In the genomic region with DNA sequence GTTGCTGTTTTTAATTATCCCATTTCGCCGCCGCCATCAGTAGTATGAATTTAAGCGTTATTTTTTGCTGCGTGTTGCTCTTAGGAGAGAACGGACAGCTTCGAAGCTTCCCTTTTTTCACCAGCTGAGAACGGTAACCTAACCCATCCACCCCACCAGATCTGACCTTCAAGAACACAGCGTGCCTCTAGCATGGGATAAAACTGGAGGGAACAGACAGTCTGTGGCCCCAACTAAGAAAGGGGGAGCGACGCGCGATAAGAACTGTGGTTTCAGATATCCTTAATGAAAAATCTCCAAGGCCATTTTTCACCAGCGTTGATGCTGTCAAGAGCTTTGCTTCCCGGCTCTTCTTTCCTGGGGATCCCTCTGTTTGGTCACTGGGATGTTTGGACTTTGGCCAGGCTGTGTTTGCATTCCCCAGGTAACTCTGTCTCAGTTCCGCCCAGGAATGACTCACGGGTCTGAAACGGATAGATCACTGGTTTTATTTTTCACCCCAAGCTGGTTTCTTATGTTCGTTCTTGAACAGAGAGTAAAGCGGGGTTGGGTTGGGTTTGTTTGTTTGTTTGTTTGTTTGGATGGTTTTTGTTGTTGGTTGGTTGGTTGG, we compare ENCODE assay signal across 10 mouse cellular contexts.
DNase-seq lines count a peak whose midpoint lies in the region; ATAC-seq lines count a peak whose summit lies in the region.
"Had no signal": no experiment of that assay in that cellular context is flagged by ENCODE, and none has a peak within 500 bp of the region (broad histone marks: within the 10 kb centered on the region; RNA-seq: fewer than 3 reads in every experiment).

No protein-coding gene starts in this region.

- H3K9ac ChIP-seq in liver, embryonic 11.5 days (ENCODE audit: low read depth, low read length), result no peak overlapping the region
- no peak overlapping the region for H3K9ac ChIP-seq in forebrain, embryonic 12.5 days
- H3K9ac ChIP-seq: heart, embryonic 15.5 days had no signal

- DNase-seq in urinary bladder, adult 18-20 months (ENCODE audit: low spot score in 2 of 2), result peak; percentile 15 to 23
- DNase-seq in urinary bladder, adult 2 months (ENCODE audit: low spot score), result no peak
- peak; percentile 5 to 11 for DNase-seq in kidney, adult 8-10 months
- DNase-seq in liver, embryonic 11.5 days (ENCODE audit: low spot score), result no peak
- peak; percentile 12 for DNase-seq in testis, postnatal 14 days (ENCODE audit: low spot score)
- DNase-seq in thymus, postnatal 10 days (ENCODE audit: low spot score in 2 of 2), result no peak
- no peak for DNase-seq in right cerebral cortex, adult 2 months (ENCODE audit: low spot score in 2 of 2)
- DNase-seq: thymus, adult 18-20 months had no signal

- H3K4me3 ChIP-seq in liver, embryonic 11.5 days (ENCODE audit: low read depth, low read length), result no peak overlapping the region
- no peak overlapping the region for H3K4me3 ChIP-seq in forebrain, embryonic 12.5 days (replicated peaks)
- H3K4me3 ChIP-seq: heart, embryonic 15.5 days had no signal

- no peaks in the 10 kb centered on the region for H3K4me1 ChIP-seq in liver, embryonic 11.5 days (replicated peaks; ENCODE audit: control insufficient read depth, insufficient read depth, low read length)
- H3K4me1 ChIP-seq in forebrain, embryonic 12.5 days, result 0 out of 2 replicates have a peak, but pooled peaks cover 9% of the 10 kb centered on the region

- peak overlapping the region; percentile 17 for H3K4me2 ChIP-seq in liver, embryonic 11.5 days
- no peak overlapping the region for H3K4me2 ChIP-seq in forebrain, embryonic 12.5 days
- H3K4me2 ChIP-seq: heart, embryonic 15.5 days had no signal

- no peaks in the 10 kb centered on the region for H3K36me3 ChIP-seq in liver, embryonic 11.5 days (ENCODE audit: control insufficient read depth, insufficient read depth, low read length)
- H3K36me3 ChIP-seq in forebrain, embryonic 12.5 days (replicated peaks), result no peaks in the 10 kb centered on the region
- H3K36me3 ChIP-seq: heart, embryonic 15.5 days had no signal

- no peaks in the 10 kb centered on the region for H3K27me3 ChIP-seq in liver, embryonic 11.5 days (replicated peaks; ENCODE audit: control insufficient read depth, insufficient read depth, low read length)
- no peaks in the 10 kb centered on the region for H3K27me3 ChIP-seq in forebrain, embryonic 12.5 days
- H3K27me3 ChIP-seq: heart, embryonic 15.5 days had no signal

- 69% methylated on average over 20 of the region's 20 CpGs for WGBS in liver, embryonic 11.5 days
- WGBS in forebrain, embryonic 12.5 days, result 91% methylated on average over 20 of the region's 20 CpGs

- ATAC-seq in liver, embryonic 11.5 days (replicated peaks; ENCODE audit: low FRiP score), result no peak
- no peak for ATAC-seq in forebrain, embryonic 12.5 days (ENCODE audit: low FRiP score)

- H3K27ac ChIP-seq in liver, embryonic 11.5 days (ENCODE audit: low read depth, low read length), result no peak overlapping the region
- no peak overlapping the region for H3K27ac ChIP-seq in forebrain, embryonic 12.5 days
- H3K27ac ChIP-seq: heart, embryonic 15.5 days had no signal

- no peaks in the 10 kb centered on the region for H3K9me3 ChIP-seq in liver, embryonic 11.5 days (ENCODE audit: control insufficient read depth, low read length)
- no peaks in the 10 kb centered on the region for H3K9me3 ChIP-seq in forebrain, embryonic 12.5 days
- H3K9me3 ChIP-seq: heart, embryonic 15.5 days had no signal

Comparison
In these comparisons a context has a peak if more than half of its experiments do, and no peak if none do; other contexts are left out.
1. DNase-seq: peak in urinary bladder, adult 18-20 months (2 of 2), kidney, adult 8-10 months (2 of 2) and testis, postnatal 14 days (single experiment); none in urinary bladder, adult 2 months (single experiment), liver, embryonic 11.5 days (single experiment), thymus, postnatal 10 days (0 of 2) and right cerebral cortex, adult 2 months (0 of 2).